Comparison of ENCODE assay signal across 8 mouse cellular contexts in genomic region chr5:147925935-147926604, GRCm38 (mm10). TPM values are rescaled to one million over a fixed set of nuclear protein-coding genes. Genes with fewer than 3 reads are reported as not detected.
DNase-seq lines count a peak whose midpoint lies in the region; ATAC-seq and TF ChIP-seq lines count a peak whose summit lies in the region.

No protein-coding gene starts in this region.

- TF ChIP-seq RAD21 in MEL (IDR thresholded peaks at IDR 0.05; ENCODE audit: low read depth, low read length): no peak; the same call in 1 of the 2 replicates

- no peak for ATAC-seq in intestine, embryonic 14.5 days (replicated peaks; ENCODE audit: low FRiP score, low TSS enrichment, low read depth)
- ATAC-seq in intestine, embryonic 16.5 days: no peak
- ATAC-seq in forebrain, embryonic 11.5 days (replicated peaks; ENCODE audit: low FRiP score): no peak

- H3K9me3 ChIP-seq in intestine, embryonic 14.5 days (ENCODE audit: control insufficient read depth, low read length): no peaks in the 10 kb centered on the region
- no peaks in the 10 kb centered on the region for H3K9me3 ChIP-seq in intestine, embryonic 16.5 days (ENCODE audit: control insufficient read depth, low read length)
- H3K9me3 ChIP-seq in MEL (replicated peaks; ENCODE audit: insufficient read depth, low read length): no peaks in the 10 kb centered on the region
- no peaks in the 10 kb centered on the region for H3K9me3 ChIP-seq in forebrain, embryonic 11.5 days (ENCODE audit: control insufficient read depth, low read length)

- WGBS in intestine, embryonic 14.5 days: 64% methylated on average over 15 of the region's 15 CpGs
- WGBS in intestine, embryonic 16.5 days: 67% methylated on average over 15 of the region's 15 CpGs
- 69% methylated on average over 15 of the region's 15 CpGs for WGBS in forebrain, embryonic 11.5 days

- no peaks in the 10 kb centered on the region for H3K4me1 ChIP-seq in intestine, embryonic 14.5 days (replicated peaks; ENCODE audit: control insufficient read depth, insufficient read depth, low read length)
- no peaks in the 10 kb centered on the region for H3K4me1 ChIP-seq in intestine, embryonic 16.5 days (ENCODE audit: control insufficient read depth, insufficient read depth, low read length)
- H3K4me1 ChIP-seq in MEL (ENCODE audit: control insufficient read depth in 1 of 2, insufficient read depth in 2 of 2, low read length in 2 of 2): no peaks in the 10 kb centered on the region
- H3K4me1 ChIP-seq in cortical plate, adult 2 months (ENCODE audit: control insufficient read depth, insufficient read depth, low read length): no peaks in the 10 kb centered on the region
- no peaks in the 10 kb centered on the region for H3K4me1 ChIP-seq in forebrain, embryonic 11.5 days (replicated peaks; ENCODE audit: control insufficient read depth, insufficient read depth, low read length)

- TF ChIP-seq EP300 in MEL (IDR thresholded peaks at IDR 0.05; ENCODE audit: low read depth in 1 of 2, low read length in 2 of 2): no peak

- H3K9ac ChIP-seq in intestine, embryonic 14.5 days (ENCODE audit: low read length): no peak overlapping the region
- no peak overlapping the region for H3K9ac ChIP-seq in intestine, embryonic 16.5 days (ENCODE audit: low read depth, low read length)
- no peak overlapping the region for H3K9ac ChIP-seq in MEL (ENCODE audit: control insufficient read depth, low read depth, low read length, poor library complexity, severe bottlenecking)
- H3K9ac ChIP-seq in forebrain, embryonic 11.5 days (ENCODE audit: low read length): no peak overlapping the region

- no peak overlapping the region for H3K4me2 ChIP-seq in intestine, embryonic 14.5 days (ENCODE audit: low read length)
- H3K4me2 ChIP-seq in intestine, embryonic 16.5 days (ENCODE audit: low read depth, low read length): no peak overlapping the region
- H3K4me2 ChIP-seq in forebrain, embryonic 11.5 days (ENCODE audit: low read depth, low read length, severe bottlenecking): no peak overlapping the region

- H3K36me3 ChIP-seq in intestine, embryonic 14.5 days (ENCODE audit: control insufficient read depth, insufficient read depth, low read length): no peaks in the 10 kb centered on the region
- H3K36me3 ChIP-seq in intestine, embryonic 16.5 days (ENCODE audit: control insufficient read depth, insufficient read depth, low read length): no peaks in the 10 kb centered on the region
- no peaks in the 10 kb centered on the region for H3K36me3 ChIP-seq in MEL (ENCODE audit: control insufficient read depth in 1 of 2, insufficient read depth in 2 of 2, low read length in 2 of 2)
- H3K36me3 ChIP-seq in forebrain, embryonic 11.5 days (ENCODE audit: control insufficient read depth, insufficient read depth, low read length): no peaks in the 10 kb centered on the region

- peak; percentile 72 for DNase-seq in intestine, embryonic 14.5 days (ENCODE audit: low spot score)
- peak; percentile 28 for DNase-seq in MEL (ENCODE audit: low read depth, low spot score)
- DNase-seq in lung, postnatal 10 days: peak; percentile 55
- no peak for DNase-seq in layer of hippocampus, adult 9-10 months (ENCODE audit: low spot score)
- DNase-seq in forebrain, embryonic 11.5 days (ENCODE audit: low spot score): no peak
- DNase-seq in ovary, postnatal 36 days (ENCODE audit: low spot score): no peak

- no peak overlapping the region for H3K27ac ChIP-seq in intestine, embryonic 14.5 days (ENCODE audit: low read depth)
- no peak overlapping the region for H3K27ac ChIP-seq in intestine, embryonic 16.5 days (ENCODE audit: low read length)
- H3K27ac ChIP-seq in MEL (ENCODE audit: control insufficient read depth, low read depth, low read length): no peak overlapping the region
- no peak overlapping the region for H3K27ac ChIP-seq in cortical plate, adult 2 months (ENCODE audit: insufficient read depth, low read length)
- no peak overlapping the region for H3K27ac ChIP-seq in forebrain, embryonic 11.5 days (ENCODE audit: low read depth, low read length)

- no peaks in the 10 kb centered on the region for H3K79me2 ChIP-seq in MEL (ENCODE audit: control insufficient read depth, insufficient read depth, low read length, poor library complexity)

- no peaks in the 10 kb centered on the region for H3K27me3 ChIP-seq in intestine, embryonic 14.5 days (replicated peaks; ENCODE audit: control insufficient read depth, insufficient read depth, low read length)
- no peaks in the 10 kb centered on the region for H3K27me3 ChIP-seq in intestine, embryonic 16.5 days (replicated peaks; ENCODE audit: control insufficient read depth, insufficient read depth, low read length)
- H3K27me3 ChIP-seq in MEL (ENCODE audit: control insufficient read depth in 1 of 2, insufficient read depth in 2 of 2, low read length in 2 of 2): no peaks in the 10 kb centered on the region
- no peaks in the 10 kb centered on the region for H3K27me3 ChIP-seq in forebrain, embryonic 11.5 days (ENCODE audit: control insufficient read depth, insufficient read depth, low read length)

- no peak overlapping the region for H3K4me3 ChIP-seq in intestine, embryonic 14.5 days (ENCODE audit: low read depth, low read length)
- no peak overlapping the region for H3K4me3 ChIP-seq in intestine, embryonic 16.5 days (ENCODE audit: low read length)
- H3K4me3 ChIP-seq in MEL (ENCODE audit: control insufficient read depth in 1 of 2, insufficient read depth in 1 of 2, low read depth in 2 of 2, low read length in 2 of 2): no peak overlapping the region
- no peak overlapping the region for H3K4me3 ChIP-seq in cortical plate, adult 2 months (ENCODE audit: insufficient read depth, low read length)
- H3K4me3 ChIP-seq in forebrain, embryonic 11.5 days (ENCODE audit: low read depth, low read length): no peak overlapping the region

- TF ChIP-seq POLR2A in MEL (IDR thresholded peaks at IDR 0.05; ENCODE audit: control insufficient read depth in 1 of 2, insufficient read depth in 1 of 2, low read depth in 1 of 2, low read length in 2 of 2, poor library complexity in 1 of 2): no peak
- no peak for TF ChIP-seq POLR2A in cortical plate, adult 2 months (IDR thresholded peaks at IDR 0.05; ENCODE audit: extremely low read depth, insufficient read depth, low read length)

- TF ChIP-seq CTCF in MEL (IDR thresholded peaks at IDR 0.05 in 2 of 3, conservative IDR thresholded peaks at IDR 0.05 in 1 of 3; ENCODE audit: control insufficient read depth in 1 of 3, insufficient read depth in 1 of 3, low read depth in 2 of 3, low read length in 3 of 3, poor library complexity in 1 of 3, severe bottlenecking in 1 of 3): peak; percentile 53 to 71 (median 64)
- peak; percentile 37; the same call in 1 of the 2 replicates for TF ChIP-seq CTCF in cortical plate, adult 2 months (IDR thresholded peaks at IDR 0.05; ENCODE audit: extremely low read depth, insufficient read depth, low read length)

TF ChIP-seq in MEL, 35 proteins besides CTCF, POLR2A, EP300 and RAD21:
- no peak for TF ChIP-seq POLR2AphosphoS2 (IDR thresholded peaks at IDR 0.05; ENCODE audit: low read length)
- 0 out of 2 replicates have a peak, but pooled peaks have one; percentile 28 for TF ChIP-seq SMC3 (IDR thresholded peaks at IDR 0.05; ENCODE audit: low read depth, low read length)

RNA-seq across cellular contexts. Expression of gene Mtus2, which starts 31.1 kb away (rescaled TPM):
- polyA plus RNA-seq in intestine, embryonic 14.5 days (2014; fragmentation: Nextera tagmentation; extraction: Ambion mirVana): 27.7 and 34.0 TPM in 2 replicates
- polyA plus RNA-seq in intestine, embryonic 16.5 days (2015; fragmentation: Nextera tagmentation; extraction: Ambion mirVana): 20.4 and 21.6 TPM in 2 replicates
- 0.07 and 0.08 TPM in 2 replicates for total RNA-seq in MEL (2012; rRNA removed)
- not detected for polyA plus RNA-seq in MEL (2012; ENCODE audit: insufficient read depth in 1 of 2, insufficient read length in 2 of 2, low read depth in 1 of 2, low replicate concordance in 2 of 2, missing spikeins in 1 of 2)
- 22.5 and 24.5 TPM in 2 replicates for polyA plus RNA-seq in cortical plate, adult 2 months (2012; rRNA removed)
- polyA plus RNA-seq in forebrain, embryonic 11.5 days (2014; fragmentation: Nextera tagmentation; extraction: Ambion mirVana): 8.1 and 8.4 TPM in 2 replicates

RNA-seq across cellular contexts. Expression of gene Slc46a3, which starts 31.5 kb away (rescaled TPM):
- polyA plus RNA-seq in intestine, embryonic 14.5 days (2014; fragmentation: Nextera tagmentation; extraction: Ambion mirVana): 2.9 and 3.4 TPM in 2 replicates
- polyA plus RNA-seq in intestine, embryonic 16.5 days (2015; fragmentation: Nextera tagmentation; extraction: Ambion mirVana): 21.4 and 39.8 TPM in 2 replicates
- total RNA-seq in MEL (2012; rRNA removed): 2.5 and 3.0 TPM in 2 replicates
- polyA plus RNA-seq in MEL (2012; ENCODE audit: insufficient read depth in 1 of 2, insufficient read length in 2 of 2, low read depth in 1 of 2, low replicate concordance in 2 of 2, missing spikeins in 1 of 2): 1 to 10 TPM in 1 of 2 experiments, not detected in 1; 7.7 TPM
- polyA plus RNA-seq in cortical plate, adult 2 months (2012; rRNA removed): 14.5 and 15.3 TPM in 2 replicates
- 3.0 and 5.3 TPM in 2 replicates for polyA plus RNA-seq in forebrain, embryonic 11.5 days (2014; fragmentation: Nextera tagmentation; extraction: Ambion mirVana)

Comparison
In these comparisons a context has a peak if more than half of its experiments do, and no peak if none do; other contexts are left out.
1. DNase-seq: peak in intestine, embryonic 14.5 days (single experiment), MEL (single experiment) and lung, postnatal 10 days (single experiment); none in layer of hippocampus, adult 9-10 months (single experiment), forebrain, embryonic 11.5 days (single experiment) and ovary, postnatal 36 days (single experiment).